Mouse (Mus musculus): Measurements from ENCODE around the gene Hist1h2bj. TPM values are rescaled to one million over a fixed set of nuclear protein-coding genes. Genes with fewer than 3 reads are reported as not detected.
A peak's percentile ranks its signal among the peaks of the same experiment; 100 is the strongest.

The Hist1h2bj gene
- total RNA-seq, 2 experiments from 2014 or later, result 134 to 990 TPM

DNA sequence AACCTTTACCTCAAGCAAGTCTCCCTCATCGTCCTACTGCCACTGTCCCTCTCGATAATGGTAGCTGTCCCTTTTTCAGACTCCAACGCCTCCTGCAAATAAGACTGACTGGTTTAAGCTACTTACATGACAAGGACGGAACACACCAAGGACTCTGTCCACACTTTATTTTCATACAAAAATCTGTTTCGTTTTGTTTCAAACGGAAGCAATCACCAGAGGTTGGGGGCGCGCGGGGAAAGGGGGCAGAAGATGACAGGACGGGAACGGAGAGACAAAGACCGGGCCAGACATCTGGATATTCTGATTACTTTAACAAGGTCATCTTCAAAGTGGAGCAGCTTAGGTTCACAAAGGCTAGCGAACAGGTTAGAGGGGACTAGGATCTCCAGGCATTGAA lies 29.3 kb upstream of the Hist1h2bj start:
- no peak for ATAC-seq (replicated peaks; ENCODE audit: poor library complexity, severe bottlenecking)

DNA sequence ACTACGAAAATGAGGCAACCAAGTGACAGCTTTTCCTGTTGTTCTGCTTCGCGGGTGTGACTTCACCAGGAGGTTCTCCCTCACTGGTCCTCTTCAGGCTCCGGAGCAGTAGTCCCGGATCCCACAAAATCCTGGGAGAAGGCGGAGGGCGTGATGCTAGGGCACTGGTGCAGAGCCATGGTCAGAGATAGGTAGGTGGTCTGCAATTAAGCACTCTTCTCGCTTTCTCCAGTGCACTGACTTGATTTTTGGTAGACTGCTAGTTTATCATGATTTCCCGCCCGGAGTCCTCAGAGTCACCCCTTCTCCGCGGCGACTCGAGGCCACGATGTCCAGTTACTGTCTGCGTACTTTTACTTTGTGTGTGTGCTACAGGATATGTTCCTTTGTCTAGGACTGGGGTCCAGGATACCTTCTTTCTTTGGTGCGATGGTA lies 28.6 kb upstream of the Hist1h2bj start:
- no peak for ATAC-seq (replicated peaks; ENCODE audit: poor library complexity, severe bottlenecking)

DNA sequence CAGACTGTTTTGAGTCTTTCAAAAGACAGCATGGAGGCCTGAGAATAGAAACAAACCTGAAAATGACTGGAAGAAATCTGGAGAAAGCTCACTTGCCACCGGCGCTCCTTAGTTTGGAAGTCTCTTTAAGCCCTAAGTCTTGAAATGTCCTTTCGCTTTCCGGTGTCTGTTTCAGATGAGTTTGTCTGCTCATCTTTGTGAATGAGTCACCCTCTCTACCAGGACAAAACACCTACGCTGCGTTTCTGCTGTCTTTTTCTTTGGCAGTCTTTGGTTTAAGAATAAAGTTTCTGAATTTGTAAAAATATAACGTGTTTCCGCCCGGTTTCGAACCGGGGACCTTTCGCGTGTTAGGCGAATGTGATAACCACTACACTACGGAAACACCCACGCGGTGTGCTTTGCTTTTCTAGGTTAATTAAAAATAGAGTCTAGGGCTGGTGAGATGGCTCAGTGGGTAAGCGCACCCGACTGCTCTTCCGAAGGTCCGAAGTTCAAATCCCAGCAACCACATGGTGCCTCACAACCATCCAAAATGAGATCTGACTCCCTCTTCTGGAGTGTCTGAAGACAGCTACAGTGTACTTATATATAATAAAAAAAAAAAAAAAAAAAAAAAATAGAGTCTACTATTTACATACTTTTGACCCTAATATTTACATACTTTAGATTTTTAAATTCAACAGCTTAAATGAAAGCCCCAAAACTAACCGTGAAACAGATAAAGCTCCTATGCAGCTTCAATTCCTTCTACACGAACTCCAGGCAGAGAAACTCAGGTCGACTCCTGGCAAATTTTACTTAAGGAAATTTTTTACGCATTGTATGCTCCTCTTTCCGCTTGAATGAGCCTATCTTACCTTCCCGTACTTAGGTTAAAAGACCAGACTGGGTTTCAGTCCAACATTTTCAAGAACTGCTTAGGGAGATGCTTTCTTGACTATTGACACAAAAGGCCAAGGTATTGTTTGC lies 27.2 kb upstream of the Hist1h2bj start:
- peak; percentile 74 for ATAC-seq (replicated peaks; ENCODE audit: poor library complexity, severe bottlenecking)

DNA sequence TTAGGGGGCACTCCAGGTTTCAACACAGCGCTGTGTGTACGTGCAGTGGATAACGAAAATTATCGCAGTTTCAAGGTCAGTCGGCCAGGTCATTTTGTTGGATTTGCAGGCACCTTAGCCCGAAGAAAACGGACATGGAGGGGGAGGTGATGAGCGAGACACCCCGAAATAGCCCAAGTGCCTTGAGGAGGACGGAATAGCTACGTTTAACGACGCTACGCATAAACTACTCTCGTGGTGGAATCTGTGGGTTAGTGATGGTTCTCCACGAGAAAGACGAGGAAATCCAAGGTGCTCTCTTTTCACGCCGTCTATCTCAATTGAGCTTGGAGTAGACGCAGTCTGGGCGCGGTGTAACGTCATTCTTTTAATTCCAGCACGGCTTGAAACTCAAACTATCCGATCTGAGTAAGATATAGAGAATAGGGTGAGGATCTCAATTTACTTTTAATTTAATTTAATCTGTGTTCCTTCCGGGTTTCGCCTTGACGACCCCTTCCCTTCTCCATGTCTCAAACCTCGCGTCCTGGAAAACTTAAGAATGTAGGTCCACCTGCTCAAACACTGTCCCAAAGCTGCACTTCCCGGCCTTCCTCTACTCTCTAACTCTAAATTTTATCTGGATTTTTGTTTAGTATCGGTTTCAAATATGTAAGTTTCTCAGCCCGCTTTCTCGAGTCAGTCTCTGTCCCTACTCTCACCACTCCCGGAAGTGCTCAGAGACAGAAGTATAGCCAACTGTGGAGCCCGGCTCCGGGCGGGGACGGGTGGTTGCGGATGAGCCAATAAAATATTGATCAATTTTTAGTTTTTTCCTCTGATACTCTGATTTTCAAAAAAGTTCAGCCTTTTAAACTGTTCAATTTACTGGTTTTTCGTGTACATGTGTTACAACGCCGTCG lies 22.8 kb upstream of the Hist1h2bj start:
- peak; percentile 50 for ATAC-seq (replicated peaks; ENCODE audit: poor library complexity, severe bottlenecking)

DNA sequence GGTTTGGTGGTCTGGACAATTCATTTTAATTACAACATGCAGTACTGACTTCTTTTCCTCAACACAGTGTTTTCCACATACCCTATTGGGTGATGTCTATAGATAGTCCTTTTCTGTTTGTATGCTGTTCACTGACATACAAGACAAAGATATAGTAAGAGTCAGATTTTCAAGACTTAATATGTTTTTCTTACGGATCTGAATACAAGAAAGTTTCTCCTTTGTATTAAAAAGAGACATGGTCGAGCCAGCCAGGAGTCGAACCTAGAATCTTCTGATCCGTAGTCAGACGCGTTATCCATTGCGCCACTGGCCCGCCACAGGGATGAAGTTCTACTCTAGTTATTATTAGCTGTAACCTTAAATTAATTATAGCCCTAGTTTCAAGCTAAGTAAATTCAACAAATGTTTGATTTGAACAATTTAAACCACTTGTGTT lies 22.1 kb upstream of the Hist1h2bj start:
- ATAC-seq (replicated peaks; ENCODE audit: poor library complexity, severe bottlenecking), result peak; percentile 47

DNA sequence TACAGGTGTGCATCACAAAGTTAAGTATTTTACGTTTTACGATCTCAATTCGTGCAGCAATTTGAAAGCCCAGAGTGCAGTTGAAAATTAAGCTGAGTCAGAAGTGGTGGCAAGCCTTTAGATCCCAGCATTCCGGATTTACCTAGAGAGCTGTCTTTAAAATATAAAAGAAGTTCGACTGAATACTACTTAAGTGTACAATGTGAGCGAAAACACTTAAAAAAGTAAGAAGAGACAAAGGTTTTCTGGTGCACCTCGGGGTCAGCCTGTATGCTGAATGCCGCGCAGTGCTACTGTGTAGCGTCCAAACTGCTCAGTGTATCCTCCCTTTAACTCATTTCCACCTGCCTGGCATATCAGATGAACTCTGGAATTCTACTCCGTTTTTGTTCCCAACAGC lies 21.4 kb upstream of the Hist1h2bj start:
- ATAC-seq (replicated peaks; ENCODE audit: poor library complexity, severe bottlenecking), result no peak

DNA sequence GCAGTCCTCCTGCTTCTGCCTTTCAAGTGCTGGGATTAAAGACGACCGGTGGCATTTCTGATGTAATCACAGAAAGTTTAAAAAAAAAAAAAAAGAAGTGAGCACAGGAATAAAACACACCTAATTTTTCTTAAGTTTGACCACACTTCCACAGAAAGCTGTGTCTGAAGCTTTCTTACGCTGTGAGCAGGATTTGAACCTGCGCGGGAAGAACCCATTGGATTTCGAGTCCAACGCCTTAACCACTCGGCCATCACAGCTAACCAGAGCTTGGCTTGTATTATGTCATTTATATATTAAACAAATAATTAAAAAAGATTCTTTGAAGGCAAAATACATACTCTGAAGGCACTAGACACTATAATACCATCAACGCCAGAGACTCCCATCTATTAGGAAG lies 20.8 kb upstream of the Hist1h2bj start:
- peak; percentile 72 for ATAC-seq (replicated peaks; ENCODE audit: poor library complexity, severe bottlenecking)

DNA sequence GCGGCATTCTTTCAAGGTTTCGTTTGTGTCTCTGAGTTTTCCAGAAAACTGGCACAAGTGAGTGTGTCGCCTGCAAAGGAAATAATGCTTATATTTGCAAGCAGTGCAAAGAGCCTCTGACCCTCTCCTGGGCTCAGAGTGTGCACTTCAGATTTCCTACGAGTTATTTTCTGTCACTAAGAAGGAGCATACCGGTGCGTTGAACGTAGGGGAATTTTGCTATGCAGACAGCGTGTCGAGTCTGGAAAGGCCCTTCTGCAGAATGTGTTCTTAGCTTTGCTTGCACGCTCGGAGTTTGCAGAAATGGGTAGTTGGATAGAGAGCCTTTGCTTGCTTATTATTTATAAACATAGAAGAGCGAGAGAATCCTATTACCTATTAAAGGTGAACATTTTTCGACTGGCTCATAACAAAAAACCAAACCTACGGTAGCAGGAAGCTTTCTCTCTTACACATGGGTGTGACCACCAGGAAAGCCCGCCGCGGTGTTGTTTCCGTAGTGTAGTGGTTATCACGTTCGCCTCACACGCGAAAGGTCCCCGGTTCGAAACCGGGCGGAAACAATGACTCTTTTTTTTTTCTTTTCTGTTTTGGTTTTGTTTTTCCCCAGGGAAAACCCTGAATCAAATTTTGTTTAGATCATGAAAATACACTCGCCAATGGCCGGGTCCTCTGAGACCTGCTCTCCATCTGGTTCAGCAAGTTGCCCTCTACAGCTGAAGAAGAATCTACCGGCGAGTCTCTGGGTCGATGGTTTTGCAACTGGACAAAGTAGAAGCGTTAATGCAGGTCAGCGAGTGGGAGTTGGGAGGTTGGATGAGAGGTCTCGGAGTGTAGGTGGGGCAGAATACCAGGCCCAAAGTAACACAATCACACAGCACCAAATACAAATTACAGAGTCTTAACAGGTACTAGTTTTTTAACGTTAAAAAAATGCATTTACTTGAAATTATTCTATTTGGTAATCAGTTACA lies 16.7 kb upstream of the Hist1h2bj start:
- peak; percentile 31; the same call in 1 of the 2 replicates for ATAC-seq (replicated peaks; ENCODE audit: poor library complexity, severe bottlenecking)

DNA sequence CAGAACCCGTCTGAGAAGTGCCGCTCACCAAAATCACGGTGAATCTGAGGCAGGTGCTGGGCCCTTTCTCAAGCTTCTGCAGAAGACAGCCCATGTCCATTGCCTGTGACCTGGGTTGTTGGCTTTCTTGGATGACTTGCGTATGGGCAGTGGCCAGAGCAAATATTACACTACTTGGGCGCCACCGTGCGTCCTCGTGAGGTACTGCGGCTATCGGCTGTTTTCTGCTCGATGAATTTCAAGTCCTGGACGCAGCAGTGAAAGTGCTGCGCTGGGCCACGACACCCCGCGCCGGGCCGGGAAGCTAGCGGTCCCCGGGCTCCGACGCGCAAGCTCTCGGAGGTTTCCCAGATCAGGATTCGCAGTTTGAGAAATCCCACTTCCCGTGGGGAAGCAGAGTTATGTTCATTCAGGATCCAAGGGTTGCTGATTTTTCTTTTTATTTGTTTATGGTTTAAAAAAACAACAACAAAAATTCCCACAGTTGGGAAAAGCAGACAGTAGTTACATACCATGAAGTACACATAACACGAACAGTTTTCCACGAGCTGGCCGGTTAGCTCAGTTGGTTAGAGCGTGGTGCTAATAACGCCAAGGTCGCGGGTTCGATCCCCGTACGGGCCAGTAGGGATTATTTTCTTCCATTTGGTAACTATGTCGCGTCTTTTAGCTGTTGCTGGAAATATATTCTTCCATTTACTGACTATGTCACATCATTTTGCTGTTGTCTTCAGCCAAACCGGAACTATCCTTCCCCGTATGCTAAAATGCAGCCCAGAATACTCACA lies 14.1 kb upstream of the Hist1h2bj start:
- ATAC-seq (replicated peaks; ENCODE audit: poor library complexity, severe bottlenecking), result peak; percentile 95

DNA sequence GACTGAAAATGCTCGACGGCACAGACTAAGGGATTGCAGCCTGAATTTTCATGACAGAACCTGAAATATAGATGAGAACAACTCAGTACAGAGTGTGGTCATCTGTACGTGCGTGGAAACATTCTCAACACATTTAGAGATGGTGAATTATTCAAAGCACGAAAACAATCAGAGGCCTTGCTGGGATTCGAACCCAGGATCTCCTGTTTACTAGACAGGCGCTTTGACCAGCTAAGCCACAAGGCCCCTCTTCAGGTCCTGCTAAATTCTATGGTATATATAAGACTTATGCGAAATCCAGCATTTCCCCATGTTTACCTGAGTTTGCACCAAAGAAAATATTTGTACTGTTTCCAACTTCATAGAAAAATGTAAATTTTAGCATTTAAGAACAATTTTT lies 13.1 kb upstream of the Hist1h2bj start:
- no peak for ATAC-seq (replicated peaks; ENCODE audit: poor library complexity, severe bottlenecking)

DNA sequence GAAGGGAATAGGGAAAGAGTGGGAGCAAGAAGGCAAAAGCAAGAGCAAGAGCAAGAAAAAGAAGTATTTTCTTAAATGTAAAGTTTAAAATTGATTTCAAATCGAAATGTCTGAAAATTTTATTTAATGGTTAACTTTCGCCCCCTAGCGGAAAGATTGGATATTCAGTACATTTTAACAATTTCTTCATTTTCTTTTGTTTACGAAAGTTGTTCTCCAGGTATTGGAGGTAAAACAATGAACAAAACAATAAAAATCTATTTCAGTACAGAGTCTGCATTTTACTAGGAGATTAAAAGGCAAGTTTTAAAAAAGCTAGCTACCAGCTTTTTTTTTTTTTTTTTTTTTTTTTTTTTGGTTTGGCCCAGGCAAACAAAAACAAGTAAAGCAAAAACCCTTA lies 12.5 kb upstream of the Hist1h2bj start:
- ATAC-seq (replicated peaks; ENCODE audit: poor library complexity, severe bottlenecking), result no peak

DNA sequence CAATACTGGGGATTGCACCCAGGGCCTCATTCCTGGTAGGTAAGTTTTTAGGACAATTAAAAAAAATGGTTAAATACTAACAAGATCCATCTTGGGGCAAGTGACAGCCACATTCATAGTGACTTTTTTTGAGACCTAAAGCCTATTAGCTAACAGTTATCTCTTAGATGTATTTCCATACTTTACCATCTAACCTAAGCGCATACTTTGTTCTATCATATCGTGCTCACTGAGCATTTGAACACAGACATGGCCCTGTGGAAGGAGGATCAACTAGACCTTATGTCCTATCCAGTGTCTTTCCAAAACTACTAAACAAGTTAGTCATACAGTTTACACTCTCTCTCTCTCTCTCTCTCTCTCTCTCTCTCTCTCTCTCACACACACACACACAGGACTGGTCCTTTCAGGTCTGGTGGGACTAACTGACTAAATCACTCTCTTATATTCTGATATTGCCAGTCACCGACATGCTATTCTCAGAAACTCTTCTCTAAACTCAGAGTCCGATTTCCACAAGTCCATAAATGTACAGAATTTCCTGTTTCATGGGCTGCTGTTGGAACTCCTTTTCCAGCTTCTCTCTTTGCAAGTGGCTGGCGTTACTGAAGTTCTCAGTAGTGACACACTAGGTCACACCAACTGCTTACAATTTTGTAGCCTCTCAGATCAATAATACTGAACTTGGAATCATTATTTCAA lies 9.1 kb upstream of the Hist1h2bj start:
- ATAC-seq (replicated peaks; ENCODE audit: poor library complexity, severe bottlenecking), result no peak

DNA sequence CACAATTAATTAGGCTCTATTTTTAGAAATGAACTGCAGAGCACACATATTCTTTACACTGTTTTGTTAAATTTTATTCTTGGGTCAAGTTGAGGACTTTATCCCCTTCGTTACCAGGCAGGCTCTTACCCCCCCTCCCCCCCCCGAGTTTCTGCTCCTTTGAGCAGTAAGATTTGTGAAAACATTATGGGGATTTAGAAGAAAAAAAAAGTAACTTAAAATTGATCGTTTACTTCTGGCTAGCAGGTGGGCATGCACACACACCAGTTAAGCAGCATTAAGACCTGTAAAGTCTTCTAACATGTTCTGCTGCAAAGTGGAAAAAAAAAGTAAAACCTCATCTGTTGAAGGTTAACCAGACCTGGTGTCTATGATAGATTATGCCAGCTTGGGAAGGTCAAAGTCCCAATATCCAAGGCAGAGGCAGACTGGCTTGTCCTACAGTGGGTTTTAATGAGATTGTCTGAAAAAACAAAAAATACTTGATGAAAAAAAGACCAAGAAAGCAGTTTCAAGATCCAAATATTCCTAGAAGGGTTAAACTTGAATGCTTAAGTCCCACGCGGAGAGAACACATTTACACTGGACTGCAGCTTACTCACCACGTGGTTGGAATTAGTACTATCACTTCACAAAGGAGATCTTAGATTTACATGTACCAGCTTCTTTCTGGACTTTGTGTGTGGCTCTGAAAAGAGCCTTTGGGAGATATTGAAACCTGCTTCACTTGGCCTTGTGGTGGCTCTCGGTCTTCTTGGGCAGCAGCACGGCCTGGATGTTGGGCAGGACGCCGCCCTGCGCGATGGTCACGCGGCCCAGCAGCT lies 8.4 kb upstream of the Hist1h2bj start:
- no peak for ATAC-seq (replicated peaks; ENCODE audit: poor library complexity, severe bottlenecking)

DNA sequence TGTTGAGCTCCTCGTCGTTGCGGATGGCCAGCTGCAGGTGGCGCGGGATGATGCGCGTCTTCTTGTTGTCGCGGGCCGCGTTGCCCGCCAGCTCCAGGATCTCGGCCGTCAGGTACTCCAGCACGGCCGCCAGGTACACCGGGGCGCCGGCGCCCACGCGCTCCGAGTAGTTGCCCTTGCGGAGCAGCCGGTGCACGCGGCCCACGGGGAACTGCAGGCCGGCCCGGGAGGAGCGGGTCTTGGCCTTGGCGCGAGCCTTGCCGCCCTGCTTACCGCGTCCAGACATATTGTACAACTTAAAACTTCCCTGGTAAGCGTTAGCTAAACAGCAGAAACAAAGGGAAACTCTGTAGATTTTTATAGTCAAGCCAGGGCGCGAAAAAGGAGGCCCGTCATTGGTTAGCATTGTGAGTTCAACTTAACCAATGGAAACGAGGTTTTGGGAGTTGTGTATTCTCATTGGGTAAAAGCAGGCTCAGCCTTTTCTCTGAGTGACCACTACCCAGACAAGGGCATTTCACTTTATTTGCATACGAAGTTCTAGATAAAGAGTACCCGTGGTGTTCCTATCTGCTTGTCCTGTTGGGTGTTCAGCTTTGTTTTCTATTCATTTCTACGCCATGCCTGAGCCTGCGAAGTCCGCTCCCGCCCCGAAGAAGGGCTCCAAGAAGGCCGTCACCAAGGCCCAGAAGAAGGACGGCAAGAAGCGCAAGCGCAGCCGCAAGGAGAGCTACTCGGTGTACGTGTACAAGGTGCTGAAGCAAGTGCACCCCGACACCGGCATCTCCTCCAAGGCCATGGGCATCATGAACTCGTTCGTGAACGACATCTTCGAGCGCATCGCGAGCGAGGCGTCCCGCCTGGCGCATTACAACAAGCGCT lies 7.5 kb upstream of the Hist1h2bj start, which contains the start of the genes Hist1h2ah and Hist1h2bk:
Gene Hist1h2ah (minus strand): TSS at position 302 of the 882 bp plus-strand sequence.
Gene Hist1h2bk (plus strand): TSS at position 604 of the 882 bp plus-strand sequence.
- ATAC-seq (replicated peaks; ENCODE audit: poor library complexity, severe bottlenecking), result peak; percentile 89

DNA sequence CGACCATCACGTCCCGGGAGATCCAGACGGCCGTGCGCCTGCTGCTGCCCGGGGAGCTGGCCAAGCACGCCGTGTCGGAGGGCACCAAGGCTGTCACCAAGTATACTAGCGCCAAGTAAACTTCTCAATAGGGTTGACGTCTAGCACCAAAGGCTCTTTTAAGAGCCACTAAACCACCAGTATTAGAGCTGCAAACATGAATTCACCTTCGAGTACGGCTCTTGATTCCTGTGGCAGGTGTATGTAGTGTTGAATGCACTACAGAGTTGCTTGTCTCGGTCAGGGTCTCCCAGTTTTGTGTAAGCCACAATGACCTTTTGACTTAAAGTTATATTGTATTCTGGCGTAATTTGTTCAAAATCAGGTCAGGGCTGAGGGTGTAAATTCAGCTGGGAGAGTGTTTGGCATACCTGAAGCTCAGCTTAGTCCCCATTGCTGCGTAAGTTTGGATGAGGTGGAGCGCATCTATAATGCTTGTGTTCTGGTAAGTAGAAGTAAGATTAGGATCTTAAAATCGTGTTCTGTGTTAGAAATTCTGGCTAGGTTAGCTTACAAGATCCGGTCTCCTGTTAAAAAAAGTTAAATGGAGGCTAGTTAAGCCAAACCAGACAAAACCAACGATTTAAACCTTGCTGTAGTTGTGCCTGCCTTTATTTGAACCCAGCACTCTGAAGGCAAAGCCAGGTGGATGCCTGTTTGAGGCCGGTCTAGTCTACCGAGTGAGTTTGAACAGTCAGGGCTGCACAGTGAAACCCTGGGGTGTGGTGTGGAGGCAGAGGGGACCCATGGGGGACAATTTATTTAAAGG lies 6.7 kb upstream of the Hist1h2bj start:
- ATAC-seq (replicated peaks; ENCODE audit: poor library complexity, severe bottlenecking), result peak; percentile 24; the same call in 1 of the 2 replicates

All from granulocyte monocyte progenitor cell, adult 5-6 weeks (primary cell).